Mouse (Mus musculus) limb, embryonic 13.5 days (tissue): ENCODE measurements around the gene Stim1. TPM values are rescaled to one million over a fixed set of nuclear protein-coding genes. Genes with fewer than 3 reads are reported as not detected.
A peak's percentile ranks its signal among the peaks of the same experiment; 100 is the strongest.

ENCODE experiments used
- ATAC-seq: fragments of 200-750 bp; cut with Nextera tagmentation; 2 replicates; pipeline ENCODE4 v1.8.0; 2017; ENCODE audit warnings: low read depth, moderate number of reproducible peaks, moderate TSS enrichment; ENCODE audit not compliant: low FRiP score
- H3K27ac ChIP-seq: fragments of 300-500 bp; sonication (generic); 2 replicates; pipeline ENCODE4 v1.5.1; 2015; ENCODE audit warnings: inconsistent platforms, mild to moderate bottlenecking, moderate library complexity
- H3K27me3 ChIP-seq: fragments of 300-500 bp; sonication (generic); 2 replicates; pipeline ENCODE4 v1.6.1; 2015; ENCODE audit warnings: mild to moderate bottlenecking, inconsistent platforms
- H3K36me3 ChIP-seq: fragments of 300-500 bp; sonication (generic); 2 replicates; pipeline ENCODE4 v1.6.1; 2015; ENCODE audit warnings: inconsistent platforms, mild to moderate bottlenecking, moderate library complexity
- H3K4me1 ChIP-seq: fragments of 300-500 bp; sonication (generic); 2 replicates; pipeline ENCODE4 v1.6.1; 2015; ENCODE audit warnings: inconsistent platforms
- H3K4me2 ChIP-seq: fragments of 300-500 bp; sonication (generic); replicated peaks from 2 replicates; pipeline ENCODE4 v1.6.1; 2015; ENCODE audit warnings: inconsistent platforms, mild to moderate bottlenecking, moderate library complexity
- H3K4me3 ChIP-seq: fragments of 300-500 bp; sonication (generic); 2 replicates; pipeline ENCODE4 v1.5.1; 2015; ENCODE audit warnings: moderate library complexity, mild to moderate bottlenecking, inconsistent platforms
- H3K9ac ChIP-seq: fragments of 300-500 bp; sonication (generic); 2 replicates; pipeline ENCODE4 v1.6.1; 2015; ENCODE audit warnings: mild to moderate bottlenecking, inconsistent platforms
- H3K9me3 ChIP-seq: fragments of 300-500 bp; sonication (generic); 2 replicates; pipeline ENCODE4 v1.6.1; 2016; ENCODE audit warnings: inconsistent platforms
- WGBS: fragments of 180-500 bp; shearing (Covaris S2); methylation state at CpG from one replicate; pipeline ENCODE4 v1.1.7; 2015; 5-methylcytosine and 5-hydroxymethylcytosine counted together
- polyA plus RNA-seq: library from polyadenylated mRNA; unstranded; fragments of >200 nt; fragmentation: Nextera tagmentation; extraction: Ambion mirVana; gene quantifications from 2 replicates; pipeline ENCODE4 v1.2.1, GENCODE M21; 2015

Stim1 gene
- polyA plus RNA-seq, 1 experiment from 2014 or later = 23.7 TPM

GRCm38 (mm10) chr7:102440822-102441656, 173.4 kb downstream of the Stim1 start:
- peaks cover 17% of the 10 kb centered on the region for H3K36me3 ChIP-seq
- H3K9me3 ChIP-seq = no peaks in the 10 kb centered on the region
- peak overlapping the region; percentile 74 for H3K4me2 ChIP-seq
- 51% methylated on average over 15 of the region's 15 CpGs for WGBS
- peak overlapping the region; percentile 83 for H3K4me3 ChIP-seq
- peak; percentile 9; the same call in 1 of the 2 replicates for ATAC-seq
- H3K27me3 ChIP-seq = peaks cover 14% of the 10 kb centered on the region; the same call in 1 of the 2 replicates
- H3K4me1 ChIP-seq = peaks cover 19% of the 10 kb centered on the region
- H3K9ac ChIP-seq = no peak overlapping the region
- H3K27ac ChIP-seq = no peak overlapping the region; the same call in 1 of the 2 replicates

GRCm38 (mm10) chr7:102441657-102442391, 174.2 kb downstream of the Stim1 start, which contains the start of gene Rrm1:
Gene Rrm1 (plus strand): TSS chr7:102441695.
- under 1% methylated on average over 56 of the region's 56 CpGs for WGBS
- H3K9ac ChIP-seq = peak within 1 kb of the TSS; percentile 89
- H3K4me1 ChIP-seq = peaks cover 19% of the 10 kb centered on the region
- peak within 1 kb of the TSS; percentile 74 for H3K4me2 ChIP-seq
- peak within 1 kb of the TSS; percentile 85 for H3K27ac ChIP-seq
- peaks cover 23% of the 10 kb centered on the region for H3K36me3 ChIP-seq
- peak; percentile 98 for ATAC-seq
- no peaks in the 10 kb centered on the region for H3K9me3 ChIP-seq
- H3K27me3 ChIP-seq = peaks cover 14% of the 10 kb centered on the region; the same call in 1 of the 2 replicates
- peak within 1 kb of the TSS; percentile 83 for H3K4me3 ChIP-seq

DNA sequence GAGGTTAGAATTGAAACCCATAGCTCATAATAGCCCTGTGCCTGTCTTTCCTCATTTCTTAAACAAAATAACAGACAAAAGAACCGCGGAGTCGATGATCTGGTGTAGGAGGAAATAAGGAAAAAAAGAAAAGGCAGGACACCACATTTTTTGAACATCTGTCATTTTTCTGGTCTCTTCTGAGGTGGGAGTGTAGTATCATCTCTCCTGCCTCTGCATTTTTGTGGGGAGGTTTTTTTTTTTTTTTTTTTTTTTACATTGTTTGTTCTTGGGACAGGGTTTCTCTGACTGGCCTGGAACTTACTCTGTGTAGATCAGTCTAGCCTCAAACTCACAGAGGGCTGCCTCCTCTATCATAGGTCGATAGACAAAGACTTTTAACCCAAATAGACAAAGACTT, 174.8 kb downstream of the Stim1 start:
- 4% methylated on average over 4 of the region's 4 CpGs for WGBS
- Histone ChIP-seq H3K27ac (0 out of 2 replicates have a peak overlapping the region, but pooled peaks have one; percentile 85), H3K9ac (peak overlapping the region; percentile 89), H3K4me2 (peak overlapping the region; percentile 74), H3K4me1 (peaks cover 19% of the 10 kb centered on the region), H3K36me3 (peaks cover 28% of the 10 kb centered on the region), H3K9me3 (no peaks in the 10 kb centered on the region), H3K4me3 (peak overlapping the region; percentile 83), H3K27me3 (peaks cover 9% of the 10 kb centered on the region; the same call in 1 of the 2 replicates)
- ATAC-seq = no peak

DNA sequence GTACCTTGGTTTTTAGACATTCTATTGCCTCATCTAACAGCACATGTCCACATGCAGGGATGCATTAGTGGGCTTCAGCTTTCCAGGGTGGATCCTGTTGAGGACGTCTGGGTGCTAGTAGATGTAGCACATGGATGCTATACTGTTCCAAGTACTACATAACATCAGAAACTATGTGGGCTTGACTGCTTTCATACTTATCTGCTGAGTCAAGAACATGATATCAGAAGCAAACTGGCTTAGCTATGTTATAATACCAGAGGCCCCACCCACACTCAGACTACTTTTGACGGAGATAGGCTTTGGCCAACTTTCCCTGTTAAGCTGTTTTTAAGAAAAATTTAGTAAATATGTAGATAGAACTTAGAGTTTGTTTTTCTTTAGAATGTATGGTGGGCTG, 176.7 kb downstream of the Stim1 start:
- H3K27me3 ChIP-seq = 0 out of 2 replicates have a peak, but pooled peaks cover 2% of the 10 kb centered on the region
- H3K4me1 ChIP-seq = peaks cover 19% of the 10 kb centered on the region
- H3K9ac ChIP-seq = no peak overlapping the region
- 81% methylated on average over 2 of the region's 2 CpGs for WGBS
- H3K4me3 ChIP-seq = no peak overlapping the region
- H3K9me3 ChIP-seq = no peaks in the 10 kb centered on the region
- no peak for ATAC-seq
- H3K27ac ChIP-seq = no peak overlapping the region
- 0 out of 2 replicates have a peak overlapping the region, but pooled peaks have one; percentile 7 for H3K4me2 ChIP-seq
- peaks cover 43% of the 10 kb centered on the region for H3K36me3 ChIP-seq

DNA sequence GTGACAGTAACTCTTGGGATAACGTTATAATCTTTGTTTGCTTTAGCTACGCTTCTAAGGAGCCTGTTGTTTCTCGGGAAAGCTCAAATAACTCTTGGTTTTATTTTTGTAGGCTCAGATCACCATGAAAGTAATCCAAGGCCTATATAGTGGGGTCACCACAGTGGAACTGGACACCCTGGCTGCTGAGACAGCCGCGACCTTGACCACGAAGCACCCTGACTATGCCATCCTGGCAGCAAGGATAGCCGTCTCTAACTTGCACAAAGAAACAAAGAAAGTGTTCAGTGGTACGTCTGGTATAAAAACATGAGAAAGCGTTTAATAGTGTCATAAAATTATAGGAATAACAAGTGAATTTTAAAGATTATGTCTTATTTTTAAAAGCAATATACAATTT, 178.8 kb downstream of the Stim1 start:
- Histone ChIP-seq H3K9ac (no peak overlapping the region), H3K9me3 (no peaks in the 10 kb centered on the region), H3K4me2 (no peak overlapping the region), H3K4me3 (no peak overlapping the region), H3K4me1 (peaks cover 19% of the 10 kb centered on the region), H3K27me3 (no peaks in the 10 kb centered on the region), H3K36me3 (peaks cover 62% of the 10 kb centered on the region), H3K27ac (no peak overlapping the region)
- no peak for ATAC-seq
- WGBS = 89% methylated on average over 9 of the region's 9 CpGs

- no peak overlapping the region for H3K9ac ChIP-seq
- H3K9me3 ChIP-seq = no peaks in the 10 kb centered on the region
- no peaks in the 10 kb centered on the region for H3K27me3 ChIP-seq
- no peak for ATAC-seq
- 86% methylated on average over 5 of the region's 5 CpGs for WGBS
- peaks cover 90% of the 10 kb centered on the region for H3K36me3 ChIP-seq
- H3K4me3 ChIP-seq = no peak overlapping the region
- H3K4me1 ChIP-seq = no peaks in the 10 kb centered on the region
- H3K27ac ChIP-seq = no peak overlapping the region
- no peak overlapping the region for H3K4me2 ChIP-seq
Measured at GRCm38 (mm10) chr7:102458618-102459380, 191.2 kb downstream of the Stim1 start.

GRCm38 (mm10) chr7:102467566-102467965, 200.0 kb downstream of the Stim1 start:
- Histone ChIP-seq H3K9me3 (no peaks in the 10 kb centered on the region), H3K9ac (no peak overlapping the region), H3K4me1 (no peaks in the 10 kb centered on the region), H3K27ac (no peak overlapping the region), H3K27me3 (no peaks in the 10 kb centered on the region), H3K4me3 (no peak overlapping the region), H3K4me2 (no peak overlapping the region), H3K36me3 (peaks cover 78% of the 10 kb centered on the region)
- 88% methylated on average over 8 of the region's 8 CpGs for WGBS
- ATAC-seq = no peak

DNA sequence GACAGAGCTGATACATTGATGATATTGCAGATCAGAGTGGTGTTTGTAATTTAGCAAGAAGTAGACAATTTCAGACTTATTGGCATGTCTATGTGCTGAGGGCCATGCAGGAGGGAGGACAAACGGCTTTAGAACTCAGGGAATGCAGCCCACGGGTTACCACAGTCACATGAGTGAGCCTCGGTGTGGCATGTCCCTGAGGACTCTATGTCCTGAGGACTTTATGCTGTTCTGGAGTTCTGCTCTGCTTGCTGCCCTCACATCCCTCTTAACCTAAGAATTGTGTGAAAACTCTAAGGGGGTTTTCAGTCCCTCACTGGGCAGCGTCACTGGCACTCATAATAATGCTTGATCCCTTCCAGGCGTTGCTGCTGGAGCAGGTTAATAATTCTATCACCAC, 205.1 kb downstream of the Stim1 start:
- Histone ChIP-seq H3K9ac (no peak overlapping the region), H3K9me3 (no peaks in the 10 kb centered on the region), H3K36me3 (peaks cover 30% of the 10 kb centered on the region), H3K27ac (no peak overlapping the region), H3K27me3 (no peaks in the 10 kb centered on the region), H3K4me3 (no peak overlapping the region), H3K4me1 (no peaks in the 10 kb centered on the region), H3K4me2 (no peak overlapping the region)
- 43% methylated on average over 5 of the region's 5 CpGs for WGBS
- ATAC-seq = no peak

GRCm38 (mm10) chr7:102476601-102477000, 209.0 kb downstream of the Stim1 start:
- Histone ChIP-seq H3K27ac (no peak overlapping the region), H3K4me1 (no peaks in the 10 kb centered on the region), H3K36me3 (no peaks in the 10 kb centered on the region), H3K9me3 (no peaks in the 10 kb centered on the region), H3K4me3 (no peak overlapping the region), H3K27me3 (no peaks in the 10 kb centered on the region), H3K9ac (no peak overlapping the region), H3K4me2 (no peak overlapping the region)
- 94% methylated on average over 5 of the region's 5 CpGs for WGBS
- ATAC-seq = no peak

DNA sequence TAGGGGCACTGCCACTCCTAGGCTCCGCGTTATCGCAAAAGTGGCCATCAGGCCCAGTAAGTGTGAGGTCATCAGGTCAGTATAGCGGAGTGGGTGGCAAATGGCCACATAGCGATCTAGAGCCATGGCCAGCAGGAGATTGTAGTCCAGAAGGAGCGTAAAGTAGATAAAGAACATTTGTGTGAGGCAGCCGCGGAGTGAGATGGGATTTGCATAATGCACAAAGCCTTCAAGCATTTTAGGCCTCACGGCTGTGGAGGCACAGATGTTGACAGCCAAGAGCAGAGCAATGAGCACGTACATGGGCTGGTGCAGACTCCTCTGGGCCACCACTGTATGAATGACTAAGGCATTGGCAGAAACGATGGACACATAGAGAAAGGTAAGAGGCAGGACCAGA, 209.8 kb downstream of the Stim1 start:
- ATAC-seq = no peak
- no peak overlapping the region for H3K4me2 ChIP-seq
- no peak overlapping the region for H3K27ac ChIP-seq
- H3K9ac ChIP-seq = no peak overlapping the region
- 83% methylated on average over 11 of the region's 11 CpGs for WGBS
- H3K4me3 ChIP-seq = no peak overlapping the region
- no peaks in the 10 kb centered on the region for H3K9me3 ChIP-seq
- H3K4me1 ChIP-seq = no peaks in the 10 kb centered on the region
- H3K27me3 ChIP-seq = no peaks in the 10 kb centered on the region
- no peaks in the 10 kb centered on the region for H3K36me3 ChIP-seq

- Histone ChIP-seq H3K4me3 (no peak overlapping the region), H3K27ac (no peak overlapping the region), H3K4me2 (no peak overlapping the region), H3K4me1 (no peaks in the 10 kb centered on the region), H3K9me3 (no peaks in the 10 kb centered on the region), H3K27me3 (no peaks in the 10 kb centered on the region), H3K36me3 (no peaks in the 10 kb centered on the region), H3K9ac (no peak overlapping the region)
- no peak for ATAC-seq
- WGBS = 84% methylated on average over 4 of the region's 4 CpGs
Measured at GRCm38 (mm10) chr7:102478425-102478824, 210.8 kb downstream of the Stim1 start.
